Mouse (Mus musculus) adrenal gland, postnatal 36 days (tissue): ENCODE data around the gene Phyh. TPM values are rescaled to one million over a fixed set of nuclear protein-coding genes. Genes with fewer than 3 reads are reported as not detected.

Experiments used
- DNase-seq, 2 experiments: peaks; one replicate each; pipeline ENCODE4 v3.0.0; 2021; ENCODE audit warnings: mixed read lengths in 1 of 2
- long read RNA-seq, 2 experiments: library from polyadenylated mRNA; stranded (forward); transcript quantifications; one replicate each; pipeline ENCODE4 v2.0.0; 2021; ENCODE audit warnings: borderline sequencing depth in 2 of 2
- total RNA-seq, 2 experiments: library from RNA; stranded (reverse); gene quantifications; 2 replicates each; pipeline ENCODE4 v1.2.3; 2021

The Phyh gene
- total RNA-seq: 100 to 1,000 TPM; 213 to 352 TPM
- long read RNA-seq, experiment 1, transcript Phyh-201 (9 exons, 1,438 nt): major isoform, 164 of 243 reads
- long read RNA-seq, experiment 1, partial matches to known transcripts: 6 of 243 reads
- long read RNA-seq, experiment 1, other reads (novel, unspliced or antisense): 71 of 243 reads
- long read RNA-seq, experiment 2, transcript Phyh-201 (9 exons, 1,438 nt): major isoform, 73 of 89 reads
- long read RNA-seq, experiment 2, partial matches to known transcripts: 2 of 89 reads
- long read RNA-seq, experiment 2, other reads (novel, unspliced or antisense): 14 of 89 reads

DNA sequence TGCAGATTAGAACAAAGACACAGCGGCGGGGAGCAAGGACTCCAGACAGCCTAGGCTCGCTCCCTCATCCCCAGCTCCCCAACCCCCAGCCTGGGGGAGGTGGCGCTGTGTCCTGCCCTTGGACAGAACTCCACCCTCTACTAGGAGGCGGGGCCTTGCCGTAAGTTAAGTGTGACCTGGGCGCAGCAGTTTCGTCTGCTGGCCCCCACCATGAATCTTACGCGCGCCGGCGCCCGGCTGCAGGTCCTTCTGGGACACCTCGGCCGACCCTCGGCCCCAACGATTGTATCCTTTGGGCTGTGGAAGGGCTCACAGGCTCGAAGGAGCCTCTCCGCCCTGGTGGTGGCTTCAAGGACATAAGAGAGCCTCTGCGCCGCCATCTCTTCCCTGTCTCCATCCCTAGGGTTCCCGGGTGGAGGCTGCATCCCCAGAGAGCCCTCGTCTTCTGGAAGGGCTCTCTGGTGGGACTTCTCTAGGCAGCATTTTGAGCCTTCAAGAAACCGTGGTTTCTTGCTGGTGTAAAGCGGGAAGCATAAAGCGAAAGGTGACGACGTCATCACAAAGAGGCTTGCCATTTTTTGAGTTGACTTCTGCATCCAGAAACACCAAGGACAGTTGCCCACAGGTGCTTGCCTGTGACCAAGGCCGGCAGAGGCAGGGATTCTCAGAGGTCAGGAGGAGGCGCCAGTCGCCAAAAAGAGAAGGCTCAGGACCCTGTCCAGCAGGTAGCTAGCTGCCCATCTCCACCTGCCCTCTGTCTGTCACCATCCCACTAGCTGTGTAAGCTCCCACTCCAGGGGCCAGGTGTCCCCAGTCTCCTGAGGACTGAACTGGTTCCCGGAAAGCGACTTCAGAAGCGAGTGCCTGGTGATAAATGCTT lies at the start of gene Phyh:
Gene Phyh (plus strand): TSS at position 160 of the 880 bp plus-strand sequence.
- DNase-seq: peak; percentile 96 to 97

- peak in 1 of 2 experiments; percentile 26 for DNase-seq
Observed at GRCm38 (mm10) chr2:4872740-4873139, 46.1 kb upstream of the Phyh start.

- peak; percentile 68 to 70 for DNase-seq
Observed at GRCm38 (mm10) chr2:4873331-4873730, 45.5 kb upstream of the Phyh start.

DNA sequence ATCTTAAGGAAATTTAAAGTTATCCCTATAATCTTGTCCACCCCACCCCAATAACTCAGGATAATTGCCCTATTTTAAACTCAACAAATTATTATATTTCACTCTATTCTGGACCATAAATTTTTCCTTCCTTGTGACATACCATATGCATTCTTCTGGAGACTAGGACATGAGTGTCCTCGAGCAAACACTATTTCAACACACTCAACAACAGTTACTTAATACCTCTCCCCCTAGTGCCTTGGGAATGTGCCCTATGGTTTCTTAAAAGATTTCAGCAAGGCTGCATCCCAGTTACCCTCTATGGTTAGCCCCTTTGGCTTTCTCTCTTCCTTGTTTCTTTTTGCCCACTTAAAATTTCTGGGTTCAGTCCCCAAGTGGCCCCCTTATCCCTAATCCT lies 43.7 kb upstream of the Phyh start:
- no peak for DNase-seq

DNA sequence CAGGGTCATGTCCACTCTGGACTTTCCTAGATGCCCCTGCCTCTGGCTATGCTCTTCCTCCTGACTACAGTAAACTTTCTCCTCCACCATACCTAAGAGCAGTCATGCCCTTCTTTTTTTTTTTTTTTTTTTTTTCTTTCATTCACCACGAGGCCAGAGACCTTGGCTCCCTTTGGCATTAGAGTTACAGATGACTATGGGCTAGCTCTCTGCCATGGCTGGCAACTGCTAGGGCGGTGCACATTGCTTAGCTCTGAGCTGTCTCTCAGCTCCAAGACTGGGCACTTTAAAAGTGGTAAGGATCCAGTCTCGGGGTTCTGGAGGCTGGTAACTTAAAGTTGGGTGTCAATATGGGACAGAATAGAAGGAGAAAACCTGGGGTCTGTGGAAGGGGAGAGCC lies 42.7 kb upstream of the Phyh start:
- peak; percentile 26 to 49 for DNase-seq

GRCm38 (mm10) chr2:4880737-4881349 lies 38.0 kb upstream of the Phyh start:
- DNase-seq: peak in 1 of 2 experiments; percentile 42

DNA sequence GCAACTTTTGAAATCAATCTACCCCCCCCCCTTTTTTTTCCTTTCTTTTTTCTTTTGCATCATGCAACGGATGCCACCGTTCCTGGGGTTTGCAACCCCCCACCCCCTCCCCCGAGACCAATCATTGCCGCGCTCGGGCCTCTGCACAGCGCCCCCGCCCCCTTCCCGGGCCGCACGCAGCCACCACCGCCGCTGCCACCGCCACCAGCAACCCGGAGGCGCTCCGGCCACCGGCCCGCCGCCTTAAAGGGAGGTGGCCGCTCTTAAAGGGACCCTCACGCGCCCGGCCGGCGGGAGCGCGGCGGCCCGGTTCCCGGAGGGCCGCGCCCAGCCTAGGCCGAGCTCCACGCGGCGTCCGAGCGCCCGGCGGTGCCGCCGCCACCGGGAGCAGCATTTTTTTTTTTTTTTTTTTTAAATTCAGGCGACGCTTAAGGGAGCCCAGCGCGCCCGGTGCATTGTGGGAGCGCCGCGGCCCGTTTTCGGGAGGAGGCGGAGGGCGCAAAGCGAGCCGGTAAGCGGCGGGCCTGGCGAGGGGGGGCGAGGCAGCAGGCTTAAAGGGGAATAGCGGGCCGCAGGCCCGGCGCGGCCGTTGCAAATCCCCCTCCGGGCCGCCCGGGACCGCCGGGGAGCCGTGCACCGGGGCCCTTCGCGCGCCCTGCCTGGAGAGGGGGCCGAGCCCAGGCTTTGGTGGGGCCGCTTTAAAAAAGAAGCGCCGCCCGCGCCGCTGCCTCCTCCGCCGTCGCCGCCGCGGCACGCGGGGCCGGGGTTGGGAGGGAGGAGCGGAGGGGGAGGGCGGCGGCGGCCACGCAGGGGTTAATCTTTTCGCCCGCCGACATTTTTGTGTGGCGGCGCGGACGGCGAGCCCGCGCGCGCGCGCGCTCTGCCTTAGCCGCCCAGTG lies 37.2 kb upstream of the Phyh start, which contains the start of gene Sephs1:
Gene Sephs1 (plus strand): TSS at position 215 of the 899 bp plus-strand sequence.
- DNase-seq: peak; percentile 88 to 94

DNA sequence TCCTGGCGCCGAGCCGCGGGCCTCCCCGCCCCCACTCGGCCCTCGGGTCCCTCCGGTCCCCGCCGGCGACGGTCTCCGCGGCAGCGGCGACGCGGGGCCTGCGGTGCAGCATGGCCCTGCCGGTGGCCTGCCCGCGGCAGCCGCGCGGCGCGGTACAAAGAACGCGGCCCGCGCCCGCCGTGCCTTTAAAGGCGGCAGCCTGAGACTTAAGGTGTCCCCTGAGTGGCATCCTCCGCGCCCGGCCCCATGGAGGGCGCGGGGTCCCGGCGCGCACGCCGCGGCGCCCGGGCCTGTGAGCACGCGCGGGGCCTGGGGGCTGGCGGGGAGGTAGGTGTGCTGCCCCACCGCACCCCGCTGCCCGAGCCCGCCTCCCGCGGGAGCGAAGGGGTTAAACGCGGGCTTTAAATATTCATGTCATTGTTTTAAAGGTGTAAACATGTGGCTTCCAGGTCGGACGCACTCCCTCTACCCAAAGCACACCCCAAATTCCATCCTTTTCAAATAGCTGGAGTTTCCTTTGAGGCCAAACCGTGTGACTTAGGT lies 36.5 kb upstream of the Phyh start:
- DNase-seq: peak; percentile 60 to 75

- no peak for DNase-seq
Observed at GRCm38 (mm10) chr2:4883009-4883704, 35.7 kb upstream of the Phyh start.

DNA sequence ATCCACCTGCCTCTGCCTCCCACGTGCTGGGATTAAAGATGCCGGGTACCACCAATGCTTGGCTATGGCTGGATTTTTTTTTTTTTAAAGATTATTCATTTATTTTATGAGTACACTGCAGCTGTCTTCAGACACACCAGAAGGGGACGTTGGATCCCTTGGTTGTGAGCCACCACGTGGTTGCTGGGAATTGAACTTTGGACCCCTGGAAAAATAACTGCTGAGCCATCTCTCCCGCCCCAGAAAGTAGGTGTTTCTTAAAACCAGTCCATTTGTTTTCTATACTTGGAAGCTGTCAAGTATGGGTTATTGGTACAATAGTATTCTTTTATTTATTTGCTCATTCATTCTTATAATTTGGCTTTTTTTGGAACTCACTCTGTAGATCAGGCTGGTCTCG lies 31.9 kb upstream of the Phyh start:
- DNase-seq: no peak

- no peak for DNase-seq
Observed at GRCm38 (mm10) chr2:4895598-4895997, 23.2 kb upstream of the Phyh start.

DNA sequence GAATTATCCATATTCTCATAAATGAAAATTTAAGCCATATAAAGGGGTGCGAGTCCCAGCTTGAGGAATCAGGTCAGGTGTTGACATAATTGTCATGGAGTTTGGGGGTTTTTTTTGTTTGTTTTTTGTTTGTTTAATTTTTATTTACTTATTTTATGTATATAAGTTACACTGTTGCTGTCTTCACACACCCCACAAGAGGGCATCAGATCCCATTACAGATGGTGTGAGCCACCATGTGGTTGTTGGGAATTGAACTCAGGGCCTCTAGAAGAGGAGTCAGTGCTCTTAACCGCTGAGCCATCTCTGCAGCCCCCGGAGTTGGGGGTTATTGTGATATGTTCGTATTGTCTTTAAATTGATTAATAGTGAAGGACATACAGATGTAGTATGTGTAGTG lies 21.8 kb upstream of the Phyh start:
- no peak for DNase-seq

DNA sequence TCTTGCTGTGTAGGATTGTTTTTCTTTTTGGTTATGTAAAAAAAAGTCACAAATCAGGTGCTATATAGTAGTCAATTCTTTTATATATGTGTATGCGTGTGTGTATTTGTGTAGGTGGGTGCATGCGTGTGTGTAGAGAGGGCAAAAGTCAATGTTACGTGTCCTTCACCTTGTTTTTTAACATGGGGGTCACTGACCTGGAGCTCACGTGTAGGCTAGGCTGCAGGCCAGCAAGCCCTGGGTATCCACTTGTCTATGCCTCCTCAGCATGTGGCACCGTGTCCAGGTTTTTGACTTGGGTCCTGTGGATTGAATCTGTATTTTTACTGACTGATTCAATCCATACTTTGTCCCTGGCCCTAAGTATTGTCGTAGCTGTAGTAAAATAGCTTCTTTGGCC lies 18.2 kb upstream of the Phyh start:
- DNase-seq: no peak

- no peak for DNase-seq
Observed at GRCm38 (mm10) chr2:4902346-4902745, 16.5 kb upstream of the Phyh start.

GRCm38 (mm10) chr2:4907120-4907519 lies 11.7 kb upstream of the Phyh start:
- no peak for DNase-seq

DNA sequence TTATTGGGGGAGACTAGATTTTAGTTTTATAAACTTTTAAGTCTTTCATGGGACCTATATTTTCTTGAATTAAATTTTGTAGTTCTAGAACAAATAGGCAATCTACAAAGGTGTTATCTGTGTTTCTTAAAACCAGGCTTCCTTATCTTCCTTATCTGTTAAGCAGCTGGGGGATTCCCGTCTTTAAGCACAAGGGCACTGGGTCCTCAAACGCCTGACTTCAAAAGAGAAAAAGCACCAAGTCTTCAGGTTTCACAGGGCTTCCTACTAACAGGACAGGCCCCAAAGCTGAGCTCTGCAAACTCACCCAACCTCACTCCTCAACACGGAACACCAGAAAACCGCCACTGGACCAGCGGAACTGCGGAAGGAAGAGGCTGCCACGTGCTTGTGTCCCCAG lies 10.9 kb upstream of the Phyh start:
- no peak for DNase-seq

DNA sequence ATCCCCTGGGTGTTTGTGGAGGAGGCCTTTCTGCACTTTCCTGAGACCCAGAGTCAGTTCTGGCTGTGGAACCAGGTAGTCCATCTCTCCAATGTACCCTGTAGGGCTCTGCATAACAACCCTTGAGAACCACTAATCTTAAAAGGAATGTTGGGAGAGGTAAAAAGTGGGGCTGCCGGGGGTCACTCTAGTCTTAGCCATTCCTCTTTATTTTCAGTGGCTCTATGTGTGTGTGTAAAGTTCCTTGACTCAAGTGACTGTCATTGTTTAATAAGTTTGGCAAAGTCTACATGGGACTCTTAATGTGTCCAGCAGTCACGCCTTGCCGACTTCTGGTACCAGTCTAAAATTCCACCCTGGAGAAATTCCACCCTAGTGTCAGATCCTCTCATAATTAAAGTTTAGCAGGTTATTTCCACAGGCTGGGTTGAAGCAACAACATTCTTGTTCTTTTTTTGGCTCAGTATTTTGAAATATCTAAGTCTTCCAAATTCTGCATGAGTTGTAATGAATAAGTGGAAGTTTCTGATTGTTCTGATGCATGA lies 10.0 kb upstream of the Phyh start:
- DNase-seq: no peak

GRCm38 (mm10) chr2:4909909-4910308 lies 8.9 kb upstream of the Phyh start:
- no peak for DNase-seq

DNA sequence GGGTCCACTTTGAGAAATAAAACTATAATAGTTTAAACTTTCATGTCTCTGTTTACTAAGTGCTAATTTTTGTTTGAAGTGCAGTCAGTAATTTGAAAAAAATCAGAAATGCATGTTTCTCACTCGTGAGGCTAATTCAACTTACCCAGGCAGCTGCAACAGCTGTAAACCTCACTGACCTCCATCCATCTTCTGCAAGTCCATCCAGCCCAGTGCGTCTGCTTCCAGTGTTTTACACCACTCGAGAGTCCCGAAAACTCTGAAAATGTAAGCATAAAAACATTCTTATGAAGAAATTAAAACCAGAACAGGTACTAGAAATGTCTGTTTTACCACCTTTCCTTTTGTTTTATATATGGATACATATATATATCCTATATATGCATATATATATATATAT lies 8.3 kb upstream of the Phyh start:
- DNase-seq: no peak

- DNase-seq: no peak
Observed at GRCm38 (mm10) chr2:4913949-4914348, 4.9 kb upstream of the Phyh start.

DNA sequence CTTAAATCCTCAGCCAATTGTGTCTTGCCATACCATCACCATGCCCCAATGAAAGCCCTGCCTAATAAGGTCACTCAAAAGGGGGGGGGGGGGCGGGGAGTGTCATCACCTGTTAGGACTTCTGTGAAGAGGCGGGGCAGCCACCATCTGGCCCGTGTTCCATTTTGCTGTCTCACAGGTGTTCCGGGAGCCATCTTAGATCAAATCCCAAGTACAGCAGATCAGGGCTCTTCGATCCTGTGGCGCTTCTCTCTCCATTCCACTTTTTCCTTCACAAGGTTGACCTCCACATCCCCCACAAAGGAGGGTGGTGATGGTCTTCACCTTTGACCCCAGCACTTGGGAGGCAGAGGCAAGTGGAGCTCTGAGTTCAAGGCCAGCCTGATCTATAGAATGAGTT lies 2.8 kb upstream of the Phyh start:
- DNase-seq: no peak
